ENCODE assay signal across 8 mouse cellular contexts in the genomic region with DNA sequence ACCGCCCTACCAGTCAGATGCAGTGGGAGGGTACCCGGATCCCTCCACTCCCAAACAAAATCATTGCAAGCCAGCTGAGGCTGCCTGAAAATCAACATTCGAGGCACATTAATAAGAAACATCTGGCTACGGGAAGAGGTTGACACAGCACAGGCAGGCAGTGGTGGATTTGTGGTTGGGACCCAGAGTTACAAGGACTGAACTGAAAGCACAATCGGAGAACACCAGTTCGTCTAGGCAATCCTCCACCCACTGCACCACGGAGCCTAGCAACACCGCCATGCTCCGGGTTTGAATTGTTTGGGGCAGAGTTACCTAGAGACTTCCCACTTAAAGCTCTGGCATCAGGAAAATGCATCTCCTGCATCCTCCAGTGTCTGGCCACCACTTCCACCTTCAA. TPM values are rescaled to one million over a fixed set of nuclear protein-coding genes. Genes with fewer than 3 reads are reported as not detected.
DNase-seq lines count a peak whose midpoint lies in the region; ATAC-seq and TF ChIP-seq lines count a peak whose summit lies in the region.

No protein-coding gene starts in this region.

- no peaks in the 10 kb centered on the region for H3K9me3 ChIP-seq in lung, postnatal 0 days (ENCODE audit: low read length)
- no peaks in the 10 kb centered on the region for H3K9me3 ChIP-seq in stomach, embryonic 16.5 days (replicated peaks; ENCODE audit: control insufficient read depth, low read length)

- TF ChIP-seq CTCF in lung, postnatal 0 days (IDR thresholded peaks at IDR 0.05): no peak

- peak overlapping the region; percentile 100 for H3K4me2 ChIP-seq in lung, postnatal 0 days (replicated peaks; ENCODE audit: low read depth, low read length)
- H3K4me2 ChIP-seq in stomach, embryonic 16.5 days (ENCODE audit: low read depth, low read length): peak overlapping the region; percentile 93

- intact Hi-C loops in gastrocnemius, postnatal 14 days (cut with DNase I; ENCODE audit: low total_unique reads): no loop called here
- intact Hi-C loops in heart, postnatal 10 days (cut with DNase I): no loop called here

- no peak overlapping the region for H3K27ac ChIP-seq in lung, postnatal 0 days (ENCODE audit: low read length)
- H3K27ac ChIP-seq in stomach, embryonic 16.5 days (ENCODE audit: low read length): peak overlapping the region; percentile 31

- ATAC-seq in lung, postnatal 0 days: no peak
- no peak for ATAC-seq in stomach, embryonic 16.5 days (ENCODE audit: insufficient read depth, low FRiP score)

- TF ChIP-seq EP300 in lung, postnatal 0 days (IDR thresholded peaks at IDR 0.05): no peak

- peak overlapping the region; percentile 73; the same call in 1 of the 2 replicates for H3K4me3 ChIP-seq in lung, postnatal 0 days (ENCODE audit: low read depth, low read length)
- H3K4me3 ChIP-seq in stomach, embryonic 16.5 days (replicated peaks; ENCODE audit: low read length): peak overlapping the region; percentile 69

- H3K36me3 ChIP-seq in lung, postnatal 0 days (ENCODE audit: insufficient read depth, low read length): no peaks in the 10 kb centered on the region
- no peaks in the 10 kb centered on the region for H3K36me3 ChIP-seq in stomach, embryonic 16.5 days (ENCODE audit: control insufficient read depth, insufficient read depth, low read length)

- H3K4me1 ChIP-seq in lung, postnatal 0 days (ENCODE audit: insufficient read depth, low read depth, low read length): 0 out of 2 replicates have a peak, but pooled peaks cover 4% of the 10 kb centered on the region
- 0 out of 2 replicates have a peak, but pooled peaks cover 3% of the 10 kb centered on the region for H3K4me1 ChIP-seq in stomach, embryonic 16.5 days (ENCODE audit: control insufficient read depth, insufficient read depth, low read length)

- DNase-seq in gastrocnemius, postnatal 14 days: peak; percentile 7
- DNase-seq in gastrocnemius, adult 8-10 months (ENCODE audit: low spot score in 2 of 2): no peak
- DNase-seq in embryo, embryonic 11 days: peak; percentile 74
- peak; percentile 22 to 28 for DNase-seq in heart, postnatal 10 days
- DNase-seq in lung, postnatal 0 days (ENCODE audit: low spot score): peak; percentile 26
- no peak for DNase-seq in adrenal gland, postnatal 10 days
- no peak for DNase-seq in layer of hippocampus, adult 11-12 months (ENCODE audit: low spot score)

- no peaks in the 10 kb centered on the region for H3K27me3 ChIP-seq in lung, postnatal 0 days (replicated peaks; ENCODE audit: insufficient read depth, low read length)
- no peaks in the 10 kb centered on the region for H3K27me3 ChIP-seq in stomach, embryonic 16.5 days (ENCODE audit: control insufficient read depth, insufficient read depth, low read length)

- 28% methylated on average over 9 of the region's 9 CpGs for WGBS in lung, postnatal 0 days
- WGBS in stomach, embryonic 16.5 days: 14% methylated on average over 9 of the region's 9 CpGs

- H3K9ac ChIP-seq in lung, postnatal 0 days (replicated peaks; ENCODE audit: low read depth): no peak overlapping the region
- peak overlapping the region; percentile 84 for H3K9ac ChIP-seq in stomach, embryonic 16.5 days (ENCODE audit: low read length)

RNA-seq across cellular contexts. Expression of a gene that starts 1.1 kb away (rescaled TPM):
- total RNA-seq in gastrocnemius, postnatal 14 days (2021): 1 to 10 TPM; 4.0 to 4.3 TPM
- 1 to 10 TPM; 1.2 to 1.6 (median 1.3) TPM for total RNA-seq in gastrocnemius, adult 8-10 months (2022)
- 10 to 100 TPM in 1 of 2 experiments, 1 to 10 TPM in 1; 8.1 to 12.1 TPM for total RNA-seq in heart, postnatal 10 days (2021)
- 7.0 and 8.0 TPM in 2 replicates for polyA plus RNA-seq in lung, postnatal 0 days (2015; fragmentation: Nextera tagmentation; extraction: Ambion mirVana)
- polyA plus RNA-seq in stomach, embryonic 16.5 days (2015; fragmentation: Nextera tagmentation; extraction: Ambion mirVana): 8.8 and 9.3 TPM in 2 replicates
- 10 to 100 TPM in 1 of 2 experiments, 1 to 10 TPM in 1; 6.5 to 10.3 TPM for total RNA-seq in adrenal gland, postnatal 10 days (2021)

Comparison
In these comparisons a context has a peak if more than half of its experiments do, and no peak if none do; other contexts are left out.
1. DNase-seq: peak in gastrocnemius, postnatal 14 days (single experiment), embryo, embryonic 11 days (single experiment), heart, postnatal 10 days (2 of 2) and lung, postnatal 0 days (single experiment); none in gastrocnemius, adult 8-10 months (0 of 2), adrenal gland, postnatal 10 days (single experiment) and layer of hippocampus, adult 11-12 months (single experiment).